Mouse (Mus musculus) stomach, embryonic 15.5 days (tissue): Measurements from ENCODE around the gene Sec14l5. TPM values are rescaled to one million over a fixed set of nuclear protein-coding genes. Genes with fewer than 3 reads are reported as not detected.
"Not testable (repeated sequence)": the region's sequence is repeated elsewhere in the genome, so short reads cannot be mapped to it uniquely, and the experiment has no call there.

Experiments
- ATAC-seq: fragments of 200-750 bp; cut with Nextera tagmentation; 2 replicates; pipeline ENCODE4 v1.8.0; 2017; ENCODE audit warnings: low read depth, moderate number of reproducible peaks, moderate TSS enrichment; ENCODE audit not compliant: insufficient read depth, low FRiP score
- H3K27ac ChIP-seq: fragments of 300-500 bp; sonication (generic); 2 replicates; pipeline ENCODE4 v1.5.1; 2015; ENCODE audit warnings: mild to moderate bottlenecking, inconsistent platforms
- H3K27me3 ChIP-seq: fragments of 300-500 bp; sonication (generic); replicated peaks from 2 replicates; pipeline ENCODE4 v1.6.1; 2015; ENCODE audit warnings: inconsistent platforms
- H3K36me3 ChIP-seq: fragments of 300-500 bp; sonication (generic); 2 replicates; pipeline ENCODE4 v1.6.1; 2015; ENCODE audit warnings: inconsistent platforms
- H3K4me1 ChIP-seq: fragments of 300-500 bp; sonication (generic); 2 replicates; pipeline ENCODE4 v1.6.1; 2015; ENCODE audit warnings: inconsistent platforms
- H3K4me2 ChIP-seq: fragments of 300-500 bp; sonication (generic); 2 replicates; pipeline ENCODE4 v1.6.1; 2015; ENCODE audit warnings: mild to moderate bottlenecking, inconsistent platforms
- H3K4me3 ChIP-seq: fragments of 300-500 bp; sonication (generic); replicated peaks from 2 replicates; pipeline ENCODE4 v1.5.1; 2015; ENCODE audit warnings: inconsistent platforms
- H3K9ac ChIP-seq: fragments of 300-500 bp; sonication (generic); 2 replicates; pipeline ENCODE4 v1.6.1; 2015; ENCODE audit warnings: inconsistent platforms
- H3K9me3 ChIP-seq: fragments of 300-500 bp; sonication (generic); 2 replicates; pipeline ENCODE4 v1.6.1; 2016; ENCODE audit warnings: inconsistent platforms
- WGBS: fragments of 180-500 bp; shearing (Covaris S2); methylation state at CpG from one replicate; pipeline ENCODE4 v1.1.7; 2015; 5-methylcytosine and 5-hydroxymethylcytosine counted together
- microRNA-seq: library from miRNA; unstranded; fragments of <30 nt; microRNA quantifications from one replicate; pipeline ENCODE4, GENCODE M21; 2016
- polyA plus RNA-seq: library from polyadenylated mRNA; unstranded; fragments of >200 nt; fragmentation: Nextera tagmentation; extraction: Ambion mirVana; gene quantifications from 2 replicates; pipeline ENCODE4 v1.2.1, GENCODE M21; 2015

Gene Sec14l5
- polyA plus RNA-seq, 1 experiment from 2014 or later = 0.14 TPM

- no peaks in the 10 kb centered on the region for H3K9me3 ChIP-seq
- no peaks in the 10 kb centered on the region for H3K4me1 ChIP-seq
- no peak within 1 kb of the TSS for H3K9ac ChIP-seq
- no peak within 1 kb of the TSS; the same call in 1 of the 2 replicates for H3K27ac ChIP-seq
- H3K27me3 ChIP-seq = no peaks in the 10 kb centered on the region
- no peak within 1 kb of the TSS for H3K4me2 ChIP-seq
- WGBS = 49% methylated on average over 6 of the region's 6 CpGs
- H3K4me3 ChIP-seq = no peak within 1 kb of the TSS
- ATAC-seq = peak; percentile 50
- no peaks in the 10 kb centered on the region for H3K36me3 ChIP-seq
Observed at GRCm38 (mm10) chr16:5222140-5222539, 75.2 kb downstream of the Sec14l5 start, which contains the start of gene AU021092. Gene AU021092, minus strand, starts transcription at chr16:5222299.

- WGBS = 5% methylated on average over 1 of the region's 1 CpGs
- H3K4me2 ChIP-seq, ATAC-seq, H3K9me3 ChIP-seq, H3K9ac ChIP-seq, H3K4me1 ChIP-seq, H3K4me3 ChIP-seq, H3K36me3 ChIP-seq, H3K27me3 ChIP-seq, H3K27ac ChIP-seq: not testable (repeated sequence)
Observed at GRCm38 (mm10) chr16:5226534-5226933, 79.6 kb downstream of the Sec14l5 start.

- H3K9me3 ChIP-seq, H3K27me3 ChIP-seq, ATAC-seq, H3K4me3 ChIP-seq, H3K27ac ChIP-seq, H3K9ac ChIP-seq, H3K4me1 ChIP-seq, H3K36me3 ChIP-seq, H3K4me2 ChIP-seq: not testable (repeated sequence)
- 78% methylated on average over 19 of the region's 19 CpGs for WGBS
Observed at GRCm38 (mm10) chr16:5227501-5227900, 80.6 kb downstream of the Sec14l5 start.

GRCm38 (mm10) chr16:5228103-5228502 is 81.2 kb downstream of the Sec14l5 start:
- not testable (repeated sequence) for H3K27ac ChIP-seq, H3K4me3 ChIP-seq, H3K9me3 ChIP-seq, H3K27me3 ChIP-seq, H3K4me1 ChIP-seq, H3K4me2 ChIP-seq, ATAC-seq, H3K9ac ChIP-seq, H3K36me3 ChIP-seq
- WGBS = 63% methylated on average over 3 of the region's 3 CpGs

- peak overlapping the region; percentile 80 for H3K4me2 ChIP-seq
- H3K36me3 ChIP-seq = no peaks in the 10 kb centered on the region
- H3K4me3 ChIP-seq = peak overlapping the region; percentile 94
- no peaks in the 10 kb centered on the region for H3K9me3 ChIP-seq
- 69% methylated on average over 4 of the region's 4 CpGs for WGBS
- peak; percentile 6; the same call in 1 of the 2 replicates for ATAC-seq
- H3K27me3 ChIP-seq = no peaks in the 10 kb centered on the region
- H3K27ac ChIP-seq = no peak overlapping the region
- peaks cover 7% of the 10 kb centered on the region for H3K4me1 ChIP-seq
- H3K9ac ChIP-seq = no peak overlapping the region
Observed at GRCm38 (mm10) chr16:5232982-5233381, 86.1 kb downstream of the Sec14l5 start.

GRCm38 (mm10) chr16:5233418-5234313 is 86.8 kb downstream of the Sec14l5 start, which contains the start of gene Alg1:
Gene Alg1, plus strand, starts transcription at chr16:5233621.
- Histone ChIP-seq H3K9ac (peak within 1 kb of the TSS; percentile 79; the same call in 1 of the 2 replicates), H3K4me1 (peaks cover 7% of the 10 kb centered on the region), H3K4me2 (peak within 1 kb of the TSS; percentile 80), H3K27me3 (no peaks in the 10 kb centered on the region), H3K9me3 (no peaks in the 10 kb centered on the region), H3K36me3 (0 out of 2 replicates have a peak, but pooled peaks cover 5% of the 10 kb centered on the region), H3K4me3 (peak within 1 kb of the TSS; percentile 94), H3K27ac (no peak within 1 kb of the TSS)
- ATAC-seq = peak; percentile 95
- 2% methylated on average over 47 of the region's 47 CpGs for WGBS

Small RNA genes within 50 kb of the gene (microRNA-seq; reads per million reads assigned to microRNA genes)
- not detected for gene Gm23689
- not detected for gene Gm26095
- gene Mir6364 = not detected

Other genes starting within 250 kb of the Sec14l5 start
- gene Nudt16l1, start 208.3 kb upstream of the Sec14l5 start, polyA plus RNA-seq = 140 and 143 TPM in 2 replicates
- gene Anks3, start 182.9 kb upstream of the Sec14l5 start, polyA plus RNA-seq = 48.7 and 53.0 TPM in 2 replicates
- gene Sept12, start 149.3 kb upstream of the Sec14l5 start, polyA plus RNA-seq = not detected in 2 replicates
- 59.7 and 65.9 TPM in 2 replicates for gene Smim22, start 139.8 kb upstream of the Sec14l5 start, polyA plus RNA-seq
- 54.9 and 57.0 TPM in 2 replicates for gene Rogdi, start 133.6 kb upstream of the Sec14l5 start, polyA plus RNA-seq
- 118 and 138 TPM in 2 replicates for gene Glyr1, start 97.2 kb upstream of the Sec14l5 start, polyA plus RNA-seq
- 16.8 and 17.9 TPM in 2 replicates for gene Ubn1, start 97.1 kb upstream of the Sec14l5 start, polyA plus RNA-seq
- gene Ppl, start 14.7 kb upstream of the Sec14l5 start, polyA plus RNA-seq = 15.5 and 28.2 TPM in 2 replicates
- 21.1 and 22.1 TPM in 2 replicates for gene Nagpa, start 56.9 kb downstream of the Sec14l5 start, polyA plus RNA-seq
- 3.9 and 5.3 TPM in 2 replicates for gene AU021092, start 75.2 kb downstream of the Sec14l5 start, polyA plus RNA-seq
- gene Alg1, start 86.5 kb downstream of the Sec14l5 start, polyA plus RNA-seq = 32.3 and 34.5 TPM in 2 replicates
- gene Eef2kmt, start 108.9 kb downstream of the Sec14l5 start, polyA plus RNA-seq = 31.5 and 33.7 TPM in 2 replicates